Mouse (Mus musculus): Measurements from ENCODE around the gene Klc4. TPM values are rescaled to one million over a fixed set of nuclear protein-coding genes. Genes with fewer than 3 reads are reported as not detected.

The Klc4 gene
- 20.2 and 24.2 TPM in 2 replicates for polyA plus RNA-seq (2015; fragmentation: Nextera tagmentation; extraction: Ambion mirVana)

DNA sequence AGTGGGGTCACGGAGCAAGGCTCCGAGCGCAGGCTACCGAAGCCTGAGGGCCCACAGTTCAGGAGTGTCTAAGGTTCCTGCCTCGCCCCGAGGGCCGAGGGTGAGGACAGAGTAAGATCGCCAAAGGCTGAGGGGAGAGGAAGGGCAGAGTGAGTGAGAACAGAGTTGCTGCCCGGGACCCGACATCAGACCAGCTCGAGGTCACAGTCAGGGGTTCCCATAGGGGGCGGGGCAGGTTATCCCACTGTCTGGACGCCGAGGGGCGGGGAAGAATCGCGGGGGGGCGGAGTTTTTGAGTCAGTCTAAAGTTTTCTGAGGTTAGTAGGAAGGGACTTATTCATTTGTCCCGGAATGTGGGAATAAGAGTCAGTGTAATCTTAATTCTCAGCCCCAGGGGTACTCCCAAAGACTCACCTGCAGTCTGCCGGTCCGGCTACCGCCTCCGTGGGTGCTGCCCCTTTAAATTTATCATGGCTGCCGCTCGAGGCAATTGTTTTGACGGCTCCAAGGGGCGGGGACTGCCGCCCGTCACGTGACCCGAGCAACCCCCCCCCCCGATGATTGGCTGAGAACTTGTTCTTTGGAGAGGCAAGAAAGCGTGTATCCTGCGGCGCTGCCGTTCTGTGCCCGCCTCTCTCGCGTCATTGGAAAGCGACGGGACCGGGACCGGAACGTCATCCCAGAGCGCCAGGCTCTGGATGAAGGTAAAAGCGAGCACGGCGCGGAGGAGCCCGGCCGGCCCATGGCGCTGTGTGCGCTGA lies at the start of gene Klc4, which contains the start of gene Mrpl2:
TSS of gene Klc4 (minus strand) at position 462 of the 761 bp plus-strand sequence.
TSS of gene Mrpl2 (plus strand) at position 669 of the 761 bp plus-strand sequence.
- Histone ChIP-seq H3K27me3 (no peaks in the 10 kb centered on the region), H3K9me3 (replicated peaks) (no peaks in the 10 kb centered on the region), H3K4me1 (replicated peaks) (peaks cover 30% of the 10 kb centered on the region), H3K4me2 (peak within 1 kb of the TSS; percentile 80), H3K9ac (peak within 1 kb of the TSS; percentile 83), H3K4me3 (peak within 1 kb of the TSS; percentile 79), H3K27ac (peak within 1 kb of the TSS; percentile 86), H3K36me3 (peaks cover 23% of the 10 kb centered on the region; the same call in 1 of the 2 replicates)
- under 1% methylated on average over 53 of the region's 53 CpGs for WGBS
- peak; percentile 53 for ATAC-seq (replicated peaks; ENCODE audit: insufficient number of reproducible peaks, insufficient read depth, low FRiP score, low read depth)

DNA sequence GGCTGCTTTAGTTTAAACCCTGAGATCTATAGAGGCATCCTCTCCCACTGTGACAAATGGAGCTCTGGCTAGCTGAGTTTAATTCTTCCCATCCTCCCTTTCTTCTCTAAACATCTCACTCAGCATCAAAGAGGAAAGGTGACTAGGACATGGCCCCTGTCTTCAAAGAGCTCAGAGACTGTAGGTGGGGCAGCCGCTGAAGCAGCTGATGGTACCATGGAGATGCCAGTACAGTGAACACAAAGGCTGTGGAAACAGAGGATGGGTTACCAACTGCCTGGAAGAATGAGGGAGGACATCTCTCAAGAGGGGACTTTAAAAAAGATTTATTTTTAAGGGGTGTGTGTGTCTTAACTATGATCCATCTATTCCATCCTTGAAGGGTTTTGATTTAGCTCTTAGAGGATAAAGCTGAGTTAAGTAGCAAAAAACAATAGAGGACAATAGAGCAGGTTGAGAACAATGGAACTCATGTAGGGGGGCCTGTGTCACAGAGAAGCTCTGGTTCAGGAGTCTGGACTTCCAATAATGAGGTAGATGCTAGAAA lies 48.8 kb upstream of the Klc4 start:
- Histone ChIP-seq H3K27ac (no peak overlapping the region), H3K9me3 (replicated peaks) (no peaks in the 10 kb centered on the region), H3K27me3 (no peaks in the 10 kb centered on the region), H3K9ac (no peak overlapping the region), H3K4me3 (no peak overlapping the region), H3K36me3 (peaks cover 13% of the 10 kb centered on the region), H3K4me2 (no peak overlapping the region), H3K4me1 (replicated peaks) (no peaks in the 10 kb centered on the region)
- WGBS, result 78% methylated on average over 1 of the region's 1 CpGs
- ATAC-seq (replicated peaks; ENCODE audit: insufficient number of reproducible peaks, insufficient read depth, low FRiP score, low read depth), result no peak

DNA sequence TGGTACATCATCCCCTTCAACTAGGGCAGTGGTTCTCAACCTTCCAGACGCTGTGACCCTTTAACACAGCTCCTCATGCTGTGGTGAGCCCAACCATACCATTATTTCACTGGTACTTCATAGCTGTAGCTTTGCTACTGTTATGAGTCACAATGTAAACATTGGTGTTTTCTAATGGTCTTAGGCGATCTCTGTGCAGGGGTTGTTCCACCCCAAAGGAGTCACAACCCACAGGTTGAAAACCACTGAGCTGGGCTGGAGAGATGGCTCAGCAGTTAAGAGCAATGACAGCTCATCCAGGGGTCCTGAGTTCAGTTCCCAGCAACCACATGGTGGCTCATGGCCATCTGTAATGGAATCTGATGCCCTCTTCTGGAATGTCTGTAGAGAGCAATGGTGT lies 45.6 kb upstream of the Klc4 start:
- no peaks in the 10 kb centered on the region for H3K9me3 ChIP-seq (replicated peaks)
- H3K4me3 ChIP-seq, result no peak overlapping the region
- peaks cover 16% of the 10 kb centered on the region for H3K36me3 ChIP-seq
- no peak overlapping the region for H3K4me2 ChIP-seq
- WGBS, result 87% methylated on average over 2 of the region's 2 CpGs
- no peak for ATAC-seq (replicated peaks; ENCODE audit: insufficient number of reproducible peaks, insufficient read depth, low FRiP score, low read depth)
- H3K27me3 ChIP-seq, result no peaks in the 10 kb centered on the region
- no peaks in the 10 kb centered on the region for H3K4me1 ChIP-seq (replicated peaks)
- H3K9ac ChIP-seq, result no peak overlapping the region
- no peak overlapping the region for H3K27ac ChIP-seq

DNA sequence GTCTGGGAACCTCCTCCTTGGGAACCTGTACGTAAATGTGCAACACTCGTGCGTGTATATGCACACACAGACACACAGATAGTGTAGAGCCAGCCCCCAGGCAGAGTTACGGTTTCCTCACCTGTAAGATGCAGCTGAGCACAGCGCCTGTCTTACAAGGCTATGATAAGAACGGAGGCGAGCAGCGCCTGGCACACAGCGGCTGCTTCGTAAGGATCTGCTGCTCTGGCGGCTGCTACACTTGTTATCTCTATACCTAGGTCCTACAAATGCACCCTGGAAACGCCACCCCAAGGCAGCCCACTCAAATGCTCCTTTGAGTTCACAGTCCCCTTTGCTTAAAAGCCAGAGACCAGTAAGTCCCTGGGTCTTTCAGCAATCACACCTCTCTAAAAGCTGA lies 44.8 kb upstream of the Klc4 start:
- Histone ChIP-seq H3K36me3 (peaks cover 23% of the 10 kb centered on the region), H3K4me3 (no peak overlapping the region), H3K27me3 (no peaks in the 10 kb centered on the region), H3K9ac (no peak overlapping the region), H3K4me1 (replicated peaks) (no peaks in the 10 kb centered on the region), H3K9me3 (replicated peaks) (no peaks in the 10 kb centered on the region), H3K4me2 (no peak overlapping the region), H3K27ac (no peak overlapping the region)
- no peak for ATAC-seq (replicated peaks; ENCODE audit: insufficient number of reproducible peaks, insufficient read depth, low FRiP score, low read depth)
- WGBS, result 66% methylated on average over 12 of the region's 12 CpGs

DNA sequence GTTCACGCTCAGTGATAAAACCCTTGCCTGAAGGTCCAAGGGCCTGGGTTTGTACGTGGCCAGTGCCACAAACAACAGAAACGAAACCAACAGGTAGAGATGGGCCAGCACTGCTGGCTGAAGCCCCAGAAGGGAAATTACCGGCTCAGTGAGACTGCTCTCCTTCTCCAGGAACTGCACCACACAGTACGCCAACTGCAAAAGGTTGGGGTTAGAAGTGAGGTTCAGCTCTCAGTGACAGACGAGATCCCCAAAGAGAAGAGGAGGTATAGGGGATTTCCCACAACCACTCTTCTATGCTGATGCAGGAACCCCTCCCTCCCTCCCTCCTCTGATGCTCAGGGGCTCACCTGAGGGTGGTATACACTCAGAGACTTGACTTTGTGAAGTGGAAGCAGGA lies 40.1 kb upstream of the Klc4 start:
- WGBS, result 86% methylated on average over 6 of the region's 6 CpGs
- Histone ChIP-seq H3K4me3 (no peak overlapping the region), H3K9ac (no peak overlapping the region), H3K4me1 (replicated peaks) (peaks cover 7% of the 10 kb centered on the region), H3K36me3 (peaks cover 45% of the 10 kb centered on the region), H3K9me3 (replicated peaks) (no peaks in the 10 kb centered on the region), H3K27ac (no peak overlapping the region), H3K4me2 (no peak overlapping the region), H3K27me3 (no peaks in the 10 kb centered on the region)
- ATAC-seq (replicated peaks; ENCODE audit: insufficient number of reproducible peaks, insufficient read depth, low FRiP score, low read depth), result no peak

DNA sequence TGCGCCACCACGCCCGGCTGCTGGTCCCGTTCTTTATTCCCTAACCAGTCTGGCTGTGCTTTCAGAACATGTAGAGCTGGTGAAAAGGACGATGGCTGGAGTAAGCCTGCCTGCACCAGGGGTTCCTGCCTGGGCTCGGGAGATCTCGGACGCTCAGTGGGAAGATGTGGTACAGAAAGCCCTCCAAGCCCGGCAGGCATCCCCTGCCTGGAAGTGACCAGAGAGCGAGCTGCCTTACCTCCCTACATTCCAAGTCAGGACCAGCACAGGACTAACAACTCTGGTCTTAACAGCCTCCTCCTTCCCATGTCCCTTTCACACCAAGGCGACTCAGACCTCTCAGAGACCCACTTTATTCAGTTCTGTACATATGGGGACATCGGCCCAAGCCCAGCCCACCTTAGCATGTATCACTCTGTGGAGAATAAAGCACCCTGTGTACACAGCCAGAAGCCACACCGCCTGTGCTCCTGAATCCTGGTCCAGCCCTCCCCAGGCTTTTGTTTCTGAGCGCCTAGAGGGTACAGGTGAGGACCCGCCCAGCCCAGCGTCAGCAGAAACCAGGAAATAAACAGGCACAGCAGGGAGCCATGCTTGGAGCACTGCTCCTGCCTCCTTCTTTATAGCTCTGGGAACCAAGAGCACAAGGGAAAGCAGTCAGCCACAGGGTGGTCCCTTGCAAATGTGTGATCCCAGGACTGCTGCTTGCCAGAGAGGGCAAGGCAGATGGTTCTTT lies 37.0 kb upstream of the Klc4 start:
- Histone ChIP-seq H3K27me3 (no peaks in the 10 kb centered on the region), H3K4me2 (no peak overlapping the region), H3K27ac (no peak overlapping the region), H3K9me3 (replicated peaks) (no peaks in the 10 kb centered on the region), H3K4me1 (replicated peaks) (peaks cover 27% of the 10 kb centered on the region), H3K4me3 (no peak overlapping the region), H3K9ac (no peak overlapping the region), H3K36me3 (peaks cover 45% of the 10 kb centered on the region)
- no peak for ATAC-seq (replicated peaks; ENCODE audit: insufficient number of reproducible peaks, insufficient read depth, low FRiP score, low read depth)
- WGBS, result 85% methylated on average over 16 of the region's 16 CpGs

DNA sequence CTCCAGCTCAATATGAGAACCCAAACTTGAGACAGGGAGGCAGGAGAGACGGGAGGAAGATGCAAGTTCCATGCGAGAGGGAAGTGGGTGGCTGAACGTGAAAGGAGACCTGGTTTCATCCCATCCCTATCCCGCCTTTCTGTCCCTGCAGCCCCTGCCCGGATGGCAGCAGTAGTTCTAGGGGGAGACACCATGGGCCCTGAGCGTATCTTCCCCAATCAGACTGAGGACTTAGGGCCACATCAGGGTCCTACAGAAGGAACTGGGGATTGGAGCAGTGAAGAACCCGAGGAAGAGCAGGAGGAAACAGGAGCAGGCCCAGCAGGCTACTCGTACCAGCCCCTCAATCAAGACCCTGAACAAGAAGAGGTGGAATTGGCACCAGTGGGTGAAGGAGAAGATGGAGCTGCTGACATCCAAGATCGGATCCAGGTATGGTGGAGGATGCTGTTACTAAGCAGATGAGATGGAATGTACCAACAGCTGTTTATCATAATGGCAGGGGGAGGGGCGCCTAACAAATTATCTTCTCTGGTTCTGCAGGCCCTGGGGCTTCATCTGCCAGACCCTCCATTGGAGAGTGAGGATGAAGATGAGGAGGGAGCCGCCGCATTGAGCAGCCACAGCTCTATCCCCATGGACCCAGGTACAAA lies 35.8 kb upstream of the Klc4 start:
- H3K4me3 ChIP-seq, result peak overlapping the region; percentile 99
- no peak for ATAC-seq (replicated peaks; ENCODE audit: insufficient number of reproducible peaks, insufficient read depth, low FRiP score, low read depth)
- peak overlapping the region; percentile 74 for H3K4me2 ChIP-seq
- 25% methylated on average over 12 of the region's 12 CpGs for WGBS
- peak overlapping the region; percentile 70 for H3K9ac ChIP-seq
- H3K27me3 ChIP-seq, result no peaks in the 10 kb centered on the region
- H3K27ac ChIP-seq, result peak overlapping the region; percentile 77
- no peaks in the 10 kb centered on the region for H3K9me3 ChIP-seq (replicated peaks)
- peaks cover 49% of the 10 kb centered on the region for H3K36me3 ChIP-seq
- peaks cover 30% of the 10 kb centered on the region for H3K4me1 ChIP-seq (replicated peaks)

DNA sequence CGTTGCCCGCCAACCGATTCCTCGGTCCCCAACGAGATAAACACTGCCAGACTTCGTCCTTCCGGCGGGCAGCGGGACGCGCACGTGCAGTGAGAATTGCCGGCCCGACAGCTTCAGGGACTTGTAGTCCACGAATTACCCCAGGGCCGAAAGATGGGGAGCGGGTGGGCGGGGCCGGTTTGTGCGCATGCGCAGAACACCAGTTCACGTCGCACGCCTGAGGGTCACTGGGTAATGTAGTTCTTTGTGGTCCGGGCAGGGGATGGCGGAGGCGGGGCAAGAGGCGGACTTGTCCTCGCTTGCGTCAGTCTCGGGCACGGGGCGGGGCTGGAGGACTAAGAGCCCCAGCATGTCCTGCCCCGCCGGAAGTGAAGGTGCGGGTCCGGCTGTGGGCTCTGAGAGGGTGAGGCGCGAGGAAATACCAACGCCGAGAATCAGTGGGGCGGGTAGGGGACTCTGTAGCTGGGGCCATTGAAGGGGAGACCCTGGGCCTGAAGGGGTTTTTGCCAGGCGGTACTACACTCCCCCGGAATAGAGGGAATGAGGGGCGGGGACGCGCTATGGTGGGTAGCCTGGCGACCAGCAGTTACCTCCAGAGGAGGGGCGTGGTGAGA lies 35.0 kb upstream of the Klc4 start, which contains the start of gene Klhdc3:
TSS of gene Klhdc3 (minus strand) at position 155 of the 614 bp plus-strand sequence.
- peak within 1 kb of the TSS; percentile 83 for H3K9ac ChIP-seq
- peak; percentile 97 for ATAC-seq (replicated peaks; ENCODE audit: insufficient number of reproducible peaks, insufficient read depth, low FRiP score, low read depth)
- H3K4me2 ChIP-seq, result peak within 1 kb of the TSS; percentile 74
- peaks cover 49% of the 10 kb centered on the region for H3K36me3 ChIP-seq
- H3K9me3 ChIP-seq (replicated peaks), result no peaks in the 10 kb centered on the region
- H3K4me3 ChIP-seq, result peak within 1 kb of the TSS; percentile 99
- H3K4me1 ChIP-seq (replicated peaks), result peaks cover 30% of the 10 kb centered on the region
- H3K27ac ChIP-seq, result peak within 1 kb of the TSS; percentile 98
- 0% methylated on average over 49 of the region's 49 CpGs for WGBS
- no peaks in the 10 kb centered on the region for H3K27me3 ChIP-seq

DNA sequence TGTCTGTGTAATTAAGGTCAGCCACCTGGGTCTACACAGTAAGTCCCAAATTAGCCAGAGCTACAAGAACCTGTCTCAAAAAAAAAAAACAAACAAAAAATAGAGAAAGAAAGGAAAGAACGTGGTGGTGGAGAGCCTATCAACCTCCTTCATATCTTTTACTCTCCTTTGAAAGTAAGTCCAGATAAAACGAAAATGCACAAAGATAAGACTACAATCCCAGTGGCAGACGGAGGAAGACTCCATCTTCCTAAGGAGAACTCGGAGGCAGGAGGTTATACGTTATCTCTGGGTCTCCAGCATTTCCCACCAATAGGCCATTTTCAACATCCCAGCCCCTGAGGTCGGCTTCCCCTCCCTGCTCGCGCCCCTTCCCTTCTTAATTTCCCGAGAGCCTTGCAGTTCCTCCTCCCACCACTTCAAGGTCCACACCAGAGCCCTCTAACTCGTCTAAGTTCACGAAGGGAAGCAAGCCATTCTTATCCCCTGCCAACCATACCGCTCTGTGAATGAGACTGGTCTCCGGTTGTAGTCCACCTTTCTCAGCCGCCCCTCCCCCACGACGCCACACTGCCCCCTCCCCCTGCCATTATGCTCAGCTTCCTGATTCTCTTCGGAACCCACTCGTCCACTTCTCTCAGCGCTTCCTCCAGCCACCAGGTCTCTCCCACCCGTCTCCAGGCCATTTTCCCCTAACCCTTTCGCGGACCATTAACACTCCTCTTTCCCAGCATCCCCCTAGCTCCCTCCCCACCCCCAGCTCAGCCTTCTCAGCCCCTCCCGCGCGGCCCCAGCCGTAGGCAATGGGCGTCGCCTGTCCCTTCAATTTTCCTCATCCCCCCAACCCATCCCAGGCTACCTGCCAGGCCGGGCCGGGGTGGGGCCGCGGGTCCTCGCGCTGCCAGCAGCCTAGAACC lies 34.3 kb upstream of the Klc4 start:
- WGBS, result under 1% methylated on average over 34 of the region's 34 CpGs
- H3K27me3 ChIP-seq, result no peaks in the 10 kb centered on the region
- peak; percentile 3; the same call in 1 of the 2 replicates for ATAC-seq (replicated peaks; ENCODE audit: insufficient number of reproducible peaks, insufficient read depth, low FRiP score, low read depth)
- peak overlapping the region; percentile 98 for H3K27ac ChIP-seq
- H3K4me3 ChIP-seq, result peak overlapping the region; percentile 99
- H3K9me3 ChIP-seq (replicated peaks), result no peaks in the 10 kb centered on the region
- H3K36me3 ChIP-seq, result peaks cover 49% of the 10 kb centered on the region
- peak overlapping the region; percentile 74 for H3K4me2 ChIP-seq
- peaks cover 32% of the 10 kb centered on the region for H3K4me1 ChIP-seq (replicated peaks)
- H3K9ac ChIP-seq, result peak overlapping the region; percentile 83

DNA sequence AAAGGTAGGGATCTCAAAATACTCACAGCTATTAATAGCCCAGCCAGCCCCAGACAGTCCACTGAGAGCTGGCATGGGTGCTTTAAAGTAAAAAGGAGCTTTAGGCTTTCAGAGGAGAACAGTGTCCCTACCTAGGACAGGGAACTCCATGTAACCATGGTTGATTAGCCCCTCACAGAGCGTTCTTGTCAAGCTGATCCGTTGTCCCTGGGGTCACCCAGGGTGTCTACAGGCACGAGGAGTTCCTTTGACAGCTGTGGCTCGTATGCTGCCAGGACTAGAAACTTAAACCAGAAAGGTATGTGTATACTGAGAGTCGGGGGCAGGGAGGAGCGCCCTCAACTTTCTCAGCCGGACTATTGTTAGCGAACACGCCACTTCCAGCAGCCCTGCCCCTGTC lies 33.1 kb upstream of the Klc4 start:
- H3K4me2 ChIP-seq, result peak overlapping the region; percentile 74
- H3K36me3 ChIP-seq, result peaks cover 42% of the 10 kb centered on the region
- no peaks in the 10 kb centered on the region for H3K9me3 ChIP-seq (replicated peaks)
- peak overlapping the region; percentile 83 for H3K9ac ChIP-seq
- 15% methylated on average over 9 of the region's 9 CpGs for WGBS
- ATAC-seq (replicated peaks; ENCODE audit: insufficient number of reproducible peaks, insufficient read depth, low FRiP score, low read depth), result no peak
- H3K27me3 ChIP-seq, result no peaks in the 10 kb centered on the region
- peak overlapping the region; percentile 99 for H3K4me3 ChIP-seq
- H3K27ac ChIP-seq, result peak overlapping the region; percentile 98
- H3K4me1 ChIP-seq (replicated peaks), result peaks cover 40% of the 10 kb centered on the region

Measured in heart, embryonic 15.5 days (tissue).